Mouse (Mus musculus): ENCODE data around the gene Swsap1.

The Swsap1 gene

GRCm38 (mm10) chr9:21955570-21956281 is at the start of gene Swsap1:
Swsap1 (plus strand) TSS chr9:21955755.
- DNase-seq (ENCODE audit: low read depth): peak; percentile 99

DNA sequence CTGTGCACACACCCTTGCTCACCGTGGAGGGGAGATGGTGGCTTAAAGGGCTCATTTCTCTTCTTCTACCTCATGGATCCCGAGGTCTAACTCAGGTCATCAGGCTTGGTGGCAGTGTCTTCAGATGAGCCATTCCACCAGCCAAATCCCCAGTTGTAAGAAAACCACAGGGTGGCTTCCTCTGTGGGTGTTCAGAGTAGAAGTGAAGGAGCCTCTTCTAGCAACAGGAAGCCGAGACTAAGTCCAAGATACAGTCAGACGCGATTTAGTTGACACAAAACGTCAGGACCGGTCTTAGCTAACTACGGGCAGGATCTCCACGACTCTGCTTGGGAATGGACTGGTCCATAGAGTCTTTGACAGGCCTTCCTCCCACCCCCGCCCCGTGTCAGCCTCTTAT is 47.3 kb upstream of the Swsap1 start:
- no peak for DNase-seq (ENCODE audit: low read depth)

DNA sequence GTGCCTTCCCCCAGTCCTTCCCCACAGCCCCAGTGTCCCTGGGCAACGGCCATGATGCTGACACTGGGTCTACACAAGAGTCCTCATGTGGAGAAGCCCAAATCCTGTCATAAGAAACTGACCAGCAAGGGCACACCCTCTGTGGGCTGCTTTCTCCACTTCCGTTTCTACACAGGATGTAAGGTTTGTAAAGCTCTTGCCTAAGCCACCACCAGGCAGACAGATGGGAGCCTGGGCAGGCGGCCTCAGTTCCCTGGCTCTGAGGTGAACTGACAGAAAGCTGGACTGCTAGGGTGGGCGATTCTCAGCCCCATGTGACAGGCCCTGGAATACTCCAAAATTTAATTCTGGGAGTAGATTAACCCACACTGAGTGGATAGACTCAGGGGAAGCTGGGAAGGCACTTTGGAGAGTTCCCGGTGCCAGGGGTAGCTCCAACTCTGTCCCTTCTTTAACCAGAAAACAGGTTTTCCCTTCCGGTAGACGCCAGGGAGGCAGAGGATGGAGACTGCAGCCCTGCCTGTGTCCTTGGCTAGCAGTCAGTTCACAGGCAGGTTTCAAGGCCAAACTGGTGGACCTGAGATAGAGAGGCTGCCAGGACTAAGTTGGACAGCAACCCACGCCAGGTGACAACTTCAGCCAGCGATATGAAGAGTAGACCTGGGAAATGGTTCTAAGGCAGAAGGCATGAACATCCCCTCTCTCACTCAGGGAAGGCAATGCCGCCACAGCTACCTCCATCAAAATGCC is 45.9 kb upstream of the Swsap1 start:
- DNase-seq (ENCODE audit: low read depth): no peak

GRCm38 (mm10) chr9:21916851-21917492 is 38.6 kb upstream of the Swsap1 start:
- DNase-seq (ENCODE audit: low read depth): no peak

DNA sequence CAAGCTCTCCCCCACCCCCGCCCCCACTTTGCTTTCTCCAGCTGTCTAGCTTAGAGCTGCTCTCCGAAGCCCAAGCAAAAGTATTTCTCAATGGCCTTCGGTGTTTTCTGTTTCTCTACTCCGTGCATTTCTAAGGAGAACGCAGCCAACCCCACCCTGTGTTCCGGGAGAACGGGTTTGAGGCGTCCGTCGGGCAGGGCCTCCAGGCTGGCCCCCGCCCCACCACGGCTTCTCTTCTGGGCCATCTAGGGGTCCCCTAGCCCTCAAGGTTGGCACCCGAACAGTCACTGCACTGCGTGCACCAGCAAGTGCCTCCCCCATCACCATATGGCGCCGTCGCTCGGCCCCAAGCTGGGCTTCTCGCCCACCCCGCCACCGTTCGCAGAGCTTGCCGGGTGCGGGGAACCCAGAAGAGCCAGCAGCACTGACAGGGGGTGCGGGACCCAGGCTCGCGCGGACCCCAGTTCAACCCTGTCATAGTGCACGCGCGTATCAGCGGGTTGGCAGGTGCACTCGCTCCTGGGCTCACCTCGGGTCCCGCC is 38.0 kb upstream of the Swsap1 start:
- no peak for DNase-seq (ENCODE audit: low read depth)

GRCm38 (mm10) chr9:21918035-21918592 is 37.4 kb upstream of the Swsap1 start, which contains the start of gene Rab3d:
Rab3d (minus strand) TSS chr9:21918192.
- DNase-seq (ENCODE audit: low read depth): peak; percentile 95

DNA sequence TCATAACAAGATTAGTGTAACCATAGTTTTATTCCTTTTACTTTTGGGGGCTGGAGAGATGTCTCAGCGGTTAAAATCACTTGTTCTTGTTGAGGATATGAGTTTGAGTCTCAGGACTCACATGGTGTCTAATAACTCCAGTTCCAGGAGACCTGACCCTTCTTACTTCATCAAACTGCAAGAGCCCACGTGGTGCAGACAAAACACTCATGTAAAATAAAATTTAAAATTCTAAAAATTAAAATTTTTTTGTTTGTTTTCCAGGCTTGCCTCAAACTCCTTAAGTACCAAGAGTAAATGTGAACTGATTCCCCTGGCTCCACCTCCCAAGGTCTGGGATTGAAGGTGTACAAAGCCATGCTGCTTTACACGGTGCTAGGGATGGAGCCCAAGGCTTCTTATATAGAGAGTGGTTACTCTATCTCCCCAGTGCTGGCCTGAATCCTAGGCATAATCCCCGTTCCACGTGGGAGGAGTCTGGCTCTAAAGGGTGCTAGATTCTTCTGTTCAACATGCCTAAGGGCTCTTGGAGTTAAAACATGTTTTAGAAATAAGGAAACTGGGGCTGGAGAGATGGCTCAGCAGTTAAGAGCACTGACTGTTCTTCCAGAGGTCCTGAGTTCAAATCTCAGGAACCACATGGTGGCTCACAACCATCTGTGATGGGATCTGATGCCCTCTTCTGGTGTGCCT is 36.7 kb upstream of the Swsap1 start:
- DNase-seq (ENCODE audit: low read depth): no peak

GRCm38 (mm10) chr9:21923036-21923435 is 32.5 kb upstream of the Swsap1 start:
- DNase-seq (ENCODE audit: low read depth): no peak

DNA sequence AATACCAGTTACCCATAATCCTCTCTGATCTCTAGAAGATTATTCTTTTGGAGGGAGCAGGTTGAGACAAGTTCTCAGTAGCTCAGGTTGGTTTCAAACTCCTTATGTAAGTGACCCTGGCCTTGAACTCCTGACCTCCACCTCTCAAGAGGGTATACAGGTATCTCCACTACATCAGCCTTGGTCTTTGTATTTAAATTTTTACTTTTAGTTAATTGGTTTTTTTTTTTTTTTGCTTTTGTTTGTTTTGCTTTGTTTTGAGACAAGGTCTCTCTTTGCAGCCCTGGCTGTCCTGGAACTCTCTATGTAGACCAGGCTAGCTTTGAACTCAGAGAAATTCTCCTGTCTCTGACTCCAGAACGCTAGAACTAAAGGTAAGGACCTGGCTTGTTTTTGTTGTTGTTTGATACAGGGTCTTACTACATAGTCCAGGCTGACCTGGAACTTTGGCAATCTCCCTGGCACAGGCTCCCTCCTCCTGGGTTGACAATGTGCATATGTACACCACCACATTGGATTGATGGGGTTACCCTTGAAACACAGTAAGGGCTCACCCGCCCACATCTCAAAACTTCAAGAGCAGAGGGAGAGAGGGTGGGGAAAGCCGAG is 32.0 kb upstream of the Swsap1 start:
- DNase-seq (ENCODE audit: low read depth): no peak

DNA sequence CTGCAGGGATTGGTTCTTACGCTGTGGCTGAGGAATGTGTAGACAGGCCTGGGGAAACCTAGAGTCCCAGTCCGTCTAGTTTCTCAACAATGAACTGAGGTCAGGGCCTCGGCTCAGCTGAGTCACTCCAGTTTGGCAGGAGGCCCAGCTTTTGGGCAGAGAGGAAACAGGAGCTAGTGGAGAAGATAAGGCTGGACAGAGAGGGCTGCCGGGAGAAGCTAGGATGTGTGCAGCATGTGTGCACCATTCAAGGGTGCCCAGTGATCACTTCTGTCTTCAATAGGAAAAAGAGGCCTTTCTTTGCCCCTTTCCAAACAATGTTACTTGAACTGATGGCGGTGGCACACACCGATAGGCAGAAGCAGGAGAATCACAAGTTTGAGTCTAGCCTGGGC is 31.5 kb upstream of the Swsap1 start:
- peak; percentile 38 for DNase-seq (ENCODE audit: low read depth)

DNA sequence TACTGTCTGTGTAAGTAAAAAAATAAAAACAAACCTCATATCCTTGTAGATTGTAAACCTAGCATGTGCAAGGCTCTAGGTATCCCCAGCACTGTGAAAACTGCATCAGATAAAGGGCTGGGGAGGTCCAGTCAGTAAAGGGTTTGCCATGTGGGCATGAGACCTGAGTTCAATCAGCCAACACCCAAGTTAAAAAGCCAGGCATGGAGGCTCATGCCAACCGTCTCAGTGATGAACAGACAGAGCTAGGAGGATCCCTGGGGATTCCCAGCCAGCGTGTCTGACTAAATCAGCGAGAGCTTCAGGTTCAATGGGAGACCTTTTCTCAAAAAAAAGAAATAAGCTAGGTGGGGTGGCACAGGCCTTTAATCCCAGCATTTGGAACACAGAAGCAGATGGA is 30.5 kb upstream of the Swsap1 start:
- no peak for DNase-seq (ENCODE audit: low read depth)

DNA sequence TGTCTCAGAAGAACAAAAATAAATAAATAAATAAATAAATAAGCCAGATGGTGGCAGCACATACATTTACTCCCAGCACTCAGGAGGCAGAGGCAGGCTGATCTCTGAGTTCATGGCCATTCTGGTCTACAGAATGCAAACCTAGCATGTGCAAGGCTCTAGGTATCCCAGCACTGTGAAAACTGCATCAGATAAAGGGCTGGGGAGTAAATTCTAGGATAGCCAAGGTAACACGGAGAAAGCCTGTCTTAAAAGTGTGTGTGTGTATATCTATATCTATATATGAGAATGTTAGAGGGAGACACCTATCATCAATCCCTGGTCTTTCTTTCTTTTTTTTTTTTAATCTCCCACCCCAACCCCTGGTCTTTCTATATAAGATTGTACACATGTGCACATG is 30.0 kb upstream of the Swsap1 start:
- no peak for DNase-seq (ENCODE audit: low read depth)

- DNase-seq (ENCODE audit: low read depth): no peak
Observed at GRCm38 (mm10) chr9:21926155-21926554, 29.4 kb upstream of the Swsap1 start.

DNA sequence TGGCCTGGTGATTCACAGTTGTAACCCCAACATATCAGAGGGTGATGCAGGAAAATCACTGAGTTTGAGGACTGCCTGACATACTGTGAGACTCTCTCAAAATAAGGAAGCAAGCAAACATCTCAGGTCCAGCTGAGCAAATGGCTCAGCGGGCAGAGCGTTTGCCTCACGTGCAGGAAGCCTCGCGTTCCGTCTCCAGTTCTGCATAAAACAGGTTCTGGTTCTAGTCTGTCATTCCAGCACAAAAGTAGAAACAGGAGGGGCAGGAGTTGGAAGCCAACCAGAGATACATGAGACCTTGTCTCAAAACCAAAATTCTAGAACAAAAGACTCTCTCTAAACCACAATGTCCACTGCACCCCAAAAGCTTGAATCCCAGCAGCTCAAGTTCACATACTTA is 28.8 kb upstream of the Swsap1 start:
- DNase-seq (ENCODE audit: low read depth): no peak

DNA sequence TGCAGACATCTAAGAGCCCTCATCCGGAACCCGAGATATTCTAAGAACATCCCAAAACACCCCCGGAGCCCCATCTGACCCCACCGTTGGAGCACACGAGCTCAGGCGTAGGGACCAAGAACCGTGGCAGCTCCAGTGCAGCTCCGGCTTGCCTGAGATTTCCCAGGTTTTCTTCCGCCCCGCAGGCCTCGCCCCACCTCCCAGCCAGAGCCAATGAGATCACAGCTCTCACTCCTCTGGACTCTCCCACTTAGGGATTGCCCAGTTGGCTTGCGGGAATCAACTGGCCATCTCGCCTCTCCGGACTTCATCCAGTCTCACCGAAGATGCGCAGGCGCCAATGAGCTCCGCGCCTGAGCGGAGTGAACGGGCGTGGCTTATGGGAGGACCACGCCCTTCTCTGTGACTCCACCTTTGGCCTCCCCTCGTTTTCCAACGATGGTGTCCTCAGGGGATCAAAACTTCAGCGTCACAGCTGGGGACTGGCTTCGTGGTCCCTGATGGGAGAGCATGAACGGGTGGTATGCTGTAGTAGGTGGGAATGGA is 28.3 kb upstream of the Swsap1 start, which contains the start of the genes Ccdc159 and Tmem205:
Gene Ccdc159, plus strand, starts transcription at position 264 of the 546 bp plus-strand sequence.
Gene Tmem205, minus strand, starts transcription at position 349 of the 546 bp plus-strand sequence.
- peak; percentile 62 for DNase-seq (ENCODE audit: low read depth)

DNA sequence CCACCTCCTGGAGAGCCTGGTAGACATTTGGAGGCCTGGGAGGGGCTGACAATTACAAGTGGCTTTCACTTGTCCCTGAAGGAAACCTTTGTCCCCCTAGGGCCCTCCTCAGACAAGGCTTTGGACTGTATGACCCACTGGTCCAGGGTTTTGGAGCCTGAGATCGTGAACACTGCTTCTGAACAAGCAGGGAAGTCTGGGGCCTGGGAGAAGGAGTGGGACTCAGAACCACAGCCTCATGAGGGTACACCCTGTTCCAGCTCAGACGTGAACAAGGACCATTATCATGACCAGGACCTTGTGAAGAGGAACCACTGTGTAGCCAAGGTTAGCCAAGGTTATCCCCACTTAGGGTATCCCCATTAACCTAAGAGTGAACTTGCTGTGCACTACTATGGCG is 26.3 kb upstream of the Swsap1 start:
- DNase-seq (ENCODE audit: low read depth): no peak

- DNase-seq (ENCODE audit: low read depth): no peak
Observed at GRCm38 (mm10) chr9:21932006-21932405, 23.5 kb upstream of the Swsap1 start.

GRCm38 (mm10) chr9:21932445-21933137 is 23.0 kb upstream of the Swsap1 start:
- no peak for DNase-seq (ENCODE audit: low read depth)

- no peak for DNase-seq (ENCODE audit: low read depth)
Observed at GRCm38 (mm10) chr9:21934021-21934420, 21.5 kb upstream of the Swsap1 start.

DNA sequence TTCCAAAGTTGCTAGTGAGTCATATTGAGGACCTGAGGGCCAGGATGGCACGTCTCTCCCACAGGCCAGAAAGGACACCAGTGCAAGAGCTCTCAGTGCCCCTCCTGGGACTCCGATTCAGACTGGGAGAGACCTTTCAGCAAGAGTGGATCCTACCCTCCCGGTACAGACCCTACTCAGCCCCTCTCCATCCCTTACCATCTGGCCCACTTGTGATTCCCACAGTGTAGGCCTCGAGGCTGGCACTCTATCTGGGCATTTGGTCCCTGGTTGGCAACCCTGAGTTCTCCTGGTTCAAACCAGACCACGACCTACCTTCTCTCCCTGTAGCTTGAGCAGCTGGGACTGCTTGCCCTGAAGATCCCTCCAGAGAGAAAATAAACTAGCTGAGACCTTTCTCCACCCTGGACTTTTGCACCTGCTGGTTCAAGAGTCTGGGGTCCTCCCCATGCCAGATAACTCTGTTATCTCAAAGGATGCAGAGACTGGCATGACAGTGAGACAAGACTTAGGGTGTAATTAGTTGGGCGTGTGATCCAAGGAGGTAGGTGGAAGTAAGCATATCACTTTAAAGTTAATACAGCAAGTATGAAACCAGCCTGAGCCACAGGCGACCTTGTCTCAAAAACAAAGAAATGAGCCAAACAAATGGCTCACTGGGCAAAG is 20.0 kb upstream of the Swsap1 start:
- no peak for DNase-seq (ENCODE audit: low read depth)
